Mouse (Mus musculus) gastrocnemius, adult 2 months (tissue): Measurements from ENCODE around the gene Fgf23. TPM values are rescaled to one million over a fixed set of nuclear protein-coding genes. Genes with fewer than 3 reads are reported as not detected.

Source experiments
- DNase-seq: peaks from one replicate; pipeline ENCODE4 v3.0.0; 2022
- H3K27ac ChIP-seq: fragments of 200-600 bp; 2 replicates; pipeline ENCODE4 v1.8.1; 2022; ENCODE audit warnings: mild to moderate bottlenecking
- H3K4me3 ChIP-seq: fragments of 200-600 bp; 2 replicates; pipeline ENCODE4 v1.8.1; 2022; ENCODE audit warnings: mild to moderate bottlenecking, moderate library complexity
- CTCF ChIP-seq: fragments of 200-600 bp; IDR thresholded peaks from 2 replicates; pipeline ENCODE4 v1.8.1; 2022; ENCODE audit warnings: antibody characterized with exemption, mild to moderate bottlenecking, moderate library complexity
- intact Hi-C: fragments of 180-260 bp; cut with DNase I; formaldehyde crosslinking; loops from one replicate; pipeline ENCODE4 v1.15.1; 2025
- total RNA-seq, 2 experiments: library from RNA; stranded (reverse); gene quantifications; 2 replicates each; pipeline ENCODE4 v1.2.3; 2021

Gene Fgf23
- total RNA-seq, 2 experiments from 2014 or later: not detected

GRCm38 (mm10) chr6:127103506-127104275 is 31.0 kb downstream of the Fgf23 start:
- TF ChIP-seq CTCF: no peak
- intact Hi-C loops: loop anchor here (5.0 kb wide), 1 partner anchor 151 kb away; no protein-coding TSS in a partner anchor
- Histone ChIP-seq H3K27ac (peak overlapping the region; percentile 94), H3K4me3 (peak overlapping the region; percentile 46; the same call in 1 of the 2 replicates)
- no peak for DNase-seq

- Histone ChIP-seq H3K27ac (peak overlapping the region; percentile 94), H3K4me3 (peak overlapping the region; percentile 46)
- TF ChIP-seq CTCF: no peak
- peak; percentile 52 for DNase-seq
- intact Hi-C loops: loop anchor here (5.0 kb wide), 2 partner anchors 77 to 152 kb away; no protein-coding TSS in a partner anchor
Measured at GRCm38 (mm10) chr6:127104396-127105029, 31.8 kb downstream of the Fgf23 start.

DNA sequence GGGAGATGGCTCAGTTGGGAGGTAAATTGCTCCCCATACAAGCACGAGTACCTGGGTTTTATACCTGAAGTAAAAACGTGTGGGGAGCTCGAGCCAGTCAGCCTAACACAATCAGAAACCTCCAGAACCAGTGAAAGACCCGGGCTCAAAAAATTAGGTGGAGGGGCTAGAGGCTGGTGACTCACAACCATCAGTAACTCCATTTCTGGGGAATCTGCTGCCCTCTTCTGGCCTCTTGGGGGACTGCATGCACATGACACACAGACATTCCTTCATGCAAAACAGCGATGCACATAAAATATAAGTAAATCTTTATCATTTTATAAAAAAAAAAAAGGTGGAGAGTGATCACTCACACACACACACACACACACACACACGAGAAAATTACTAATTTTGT is 32.4 kb downstream of the Fgf23 start:
- TF ChIP-seq CTCF: peak; percentile 72
- H3K4me3 ChIP-seq: peak overlapping the region; percentile 80
- intact Hi-C loops: loop anchor here (5.0 kb wide), 1 partner anchor 78 kb away; no protein-coding TSS in a partner anchor
- peak overlapping the region; percentile 94 for H3K27ac ChIP-seq
- DNase-seq: peak; percentile 69

- Histone ChIP-seq H3K27ac (peak overlapping the region; percentile 94), H3K4me3 (peak overlapping the region; percentile 80)
- intact Hi-C loops: loop anchor here (5.0 kb wide), 1 partner anchor 79 kb away; no protein-coding TSS in a partner anchor
- no peak for TF ChIP-seq CTCF
- peak; percentile 85 for DNase-seq
Measured at GRCm38 (mm10) chr6:127106189-127106588, 33.5 kb downstream of the Fgf23 start.

GRCm38 (mm10) chr6:127106726-127107125 is 34.0 kb downstream of the Fgf23 start:
- peak overlapping the region; percentile 80 for H3K4me3 ChIP-seq
- no peak for TF ChIP-seq CTCF
- intact Hi-C loops: loop anchor here (5.0 kb wide), 1 partner anchor 79 kb away; no protein-coding TSS in a partner anchor
- peak overlapping the region; percentile 94 for H3K27ac ChIP-seq
- peak; percentile 50 for DNase-seq

DNA sequence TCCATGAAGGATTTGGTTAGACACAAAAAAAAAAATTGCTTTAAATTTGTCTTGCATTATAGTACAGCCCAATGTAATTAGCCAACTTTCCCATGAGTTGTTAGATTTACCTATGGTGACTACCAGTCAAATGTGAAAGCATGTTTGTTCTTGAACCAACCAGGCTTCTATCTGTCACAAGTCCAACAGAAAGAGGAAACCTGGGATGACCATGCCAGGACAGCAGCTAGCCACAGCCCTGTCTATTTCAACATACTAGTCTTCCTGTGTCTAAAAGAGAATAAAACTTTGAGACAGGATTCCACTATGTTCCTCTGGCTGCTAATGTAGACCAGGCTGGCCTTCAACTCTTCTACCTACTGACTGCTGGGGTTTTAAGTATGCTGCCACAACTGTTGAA is 34.7 kb downstream of the Fgf23 start:
- no peak for DNase-seq
- peak overlapping the region; percentile 94 for H3K27ac ChIP-seq
- no peak for TF ChIP-seq CTCF
- H3K4me3 ChIP-seq: peak overlapping the region; percentile 80
- intact Hi-C loops: loop anchor here (5.0 kb wide), 1 partner anchor 80 kb away; no protein-coding TSS in a partner anchor

DNA sequence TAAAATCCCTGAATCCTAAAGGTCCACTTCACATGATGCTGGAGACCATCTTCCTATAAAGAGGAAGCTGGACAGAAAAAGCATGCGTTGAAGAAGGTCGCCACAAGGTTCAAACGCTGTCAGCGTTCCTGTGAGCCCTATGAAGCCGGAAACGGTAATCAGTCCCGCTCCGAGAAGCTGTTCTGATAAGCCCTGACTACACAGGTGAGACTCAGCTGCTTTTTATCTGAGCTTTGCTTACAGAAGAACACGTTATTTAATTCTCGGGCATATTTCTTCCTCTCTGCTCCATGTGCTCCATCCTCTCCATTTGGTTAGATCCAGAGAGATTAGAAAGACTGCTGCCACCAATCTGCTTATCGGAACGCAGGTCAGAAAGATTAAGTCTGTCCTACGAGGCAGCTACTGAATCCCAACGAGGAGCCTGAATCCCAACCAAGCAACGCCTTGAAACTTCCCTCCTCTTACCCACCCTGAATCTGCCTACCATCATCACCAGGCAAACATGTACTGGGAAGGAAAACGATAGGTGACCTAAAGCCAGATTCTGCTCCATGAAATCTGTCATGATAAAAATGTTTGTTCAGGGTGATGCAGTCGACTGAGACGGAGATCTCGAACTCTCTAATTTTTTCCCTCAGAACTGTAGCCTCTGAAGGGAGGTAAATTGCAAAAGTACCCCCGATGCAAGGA is 35.8 kb downstream of the Fgf23 start:
- Histone ChIP-seq H3K27ac (peak overlapping the region; percentile 94), H3K4me3 (peak overlapping the region; percentile 80)
- no peak for TF ChIP-seq CTCF
- peak; percentile 42 for DNase-seq
- intact Hi-C loops: loop anchor here (5.0 kb wide), 1 partner anchor 81 kb away; no protein-coding TSS in a partner anchor

GRCm38 (mm10) chr6:127109402-127109930 is 36.8 kb downstream of the Fgf23 start, which contains the start of gene Tigar:
Gene Tigar, minus strand, starts transcription at chr6:127109557.
- H3K4me3 ChIP-seq: peak within 1 kb of the TSS; percentile 80
- no peak for TF ChIP-seq CTCF
- peak within 1 kb of the TSS; percentile 94 for H3K27ac ChIP-seq
- DNase-seq: peak; percentile 96
- intact Hi-C loops: loop anchor here (5.0 kb wide), 1 partner anchor 82 kb away; no protein-coding TSS in a partner anchor

DNA sequence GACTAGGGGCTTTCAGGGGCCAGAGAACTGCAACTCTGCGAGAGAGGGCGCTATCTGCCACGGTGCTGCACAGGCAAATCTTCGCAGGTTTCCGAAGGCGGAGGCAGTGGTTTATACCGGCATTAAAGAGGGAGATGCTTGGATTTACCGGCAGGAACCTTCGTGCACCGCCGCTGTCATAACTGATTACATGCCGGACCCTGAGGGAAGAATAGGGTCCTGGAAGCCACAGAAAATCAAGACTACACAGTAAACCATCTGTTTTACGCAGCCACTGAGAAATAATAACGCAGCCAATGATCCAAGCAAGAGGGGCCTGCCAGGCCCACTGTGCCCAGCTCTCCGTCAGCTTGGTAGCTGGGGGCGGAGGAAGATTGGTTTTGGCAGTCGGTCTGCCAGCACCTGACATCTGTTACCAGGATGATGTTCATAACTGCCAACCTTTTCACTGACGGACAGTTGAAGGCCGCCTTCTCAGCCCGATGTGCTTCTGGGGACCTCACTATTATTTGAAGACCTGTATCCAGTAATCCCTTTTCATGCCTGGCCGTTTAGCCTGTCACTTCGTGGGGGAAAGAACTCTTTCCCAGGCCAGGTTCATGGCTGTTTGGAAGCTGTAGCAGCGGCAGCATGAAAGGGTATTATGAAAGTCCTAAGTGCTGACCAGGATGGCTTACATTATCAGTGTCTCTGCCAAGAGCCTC is 42.2 kb downstream of the Fgf23 start:
- no peak overlapping the region for H3K4me3 ChIP-seq
- DNase-seq: no peak
- no peak overlapping the region for H3K27ac ChIP-seq
- no peak for TF ChIP-seq CTCF
- intact Hi-C loops: no loop called here

DNA sequence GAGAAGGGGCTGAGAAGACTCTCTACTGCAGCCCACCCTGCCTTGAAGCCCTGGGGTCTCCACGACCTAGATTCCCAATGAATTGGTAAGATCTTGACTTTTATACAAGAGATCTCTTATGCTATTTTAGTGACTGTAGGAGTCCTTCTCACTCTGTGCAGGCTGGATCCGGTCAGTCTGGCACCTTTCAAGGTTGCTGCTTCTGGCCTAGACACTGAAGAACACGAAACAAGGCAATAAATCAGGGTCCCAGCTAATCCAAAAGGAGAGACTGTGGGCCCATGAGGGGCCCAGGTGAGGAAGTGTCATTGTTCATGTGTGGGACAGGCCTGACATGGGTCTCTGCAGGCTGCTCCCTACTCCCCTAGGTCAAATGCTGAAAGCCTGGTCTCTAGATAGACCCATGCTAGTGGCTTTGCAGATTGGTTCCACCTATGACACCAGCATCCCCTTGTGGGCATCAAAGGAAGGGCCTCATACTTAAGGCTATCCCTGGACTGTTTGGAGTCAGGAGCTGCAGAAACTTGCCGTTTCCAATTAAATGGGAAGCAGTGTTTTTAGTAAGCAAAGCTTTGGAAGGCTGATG is 49.6 kb downstream of the Fgf23 start:
- no peak overlapping the region for H3K27ac ChIP-seq
- intact Hi-C loops: loop anchor here (2.0 to 5.0 kb wide), 2 partner anchors 90 to 174 kb away; no protein-coding TSS in a partner anchor
- no peak overlapping the region for H3K4me3 ChIP-seq
- TF ChIP-seq CTCF: peak; percentile 87
- peak; percentile 50 for DNase-seq

DNA sequence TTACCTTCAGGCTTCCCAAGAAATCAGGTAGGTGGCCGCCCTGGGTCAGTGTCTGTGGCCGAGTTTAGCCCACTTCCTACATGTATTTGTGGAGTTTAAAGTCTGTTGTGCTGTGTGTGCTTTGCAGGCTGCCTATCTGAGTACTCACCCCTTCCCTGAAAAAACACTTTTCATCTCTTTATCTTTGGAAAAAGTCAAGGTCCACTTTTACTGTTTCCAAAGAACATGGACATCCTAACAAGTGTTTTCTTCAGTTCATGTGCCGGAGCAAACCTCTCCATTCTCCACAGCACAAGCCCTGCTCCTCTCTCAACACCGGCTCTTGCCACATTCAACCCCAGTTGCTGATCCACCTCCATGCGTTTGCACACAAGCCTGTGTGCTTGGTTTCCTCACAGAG is 50.3 kb downstream of the Fgf23 start:
- Histone ChIP-seq H3K4me3 (no peak overlapping the region), H3K27ac (no peak overlapping the region)
- no peak for DNase-seq
- no peak for TF ChIP-seq CTCF
- intact Hi-C loops: loop anchor here (2.0 to 5.0 kb wide), 2 partner anchors 91 to 174 kb away; no protein-coding TSS in a partner anchor
